Mouse (Mus musculus): Measurements from ENCODE around the gene Pum2. TPM values are rescaled to one million over a fixed set of nuclear protein-coding genes. Genes with fewer than 3 reads are reported as not detected.
"Not testable (repeated sequence)": the region's sequence is repeated elsewhere in the genome, so short reads cannot be mapped to it uniquely, and the experiment has no call there.

Gene Pum2
- polyA plus RNA-seq, 1 experiment from 2014 or later: 64.0 TPM

DNA sequence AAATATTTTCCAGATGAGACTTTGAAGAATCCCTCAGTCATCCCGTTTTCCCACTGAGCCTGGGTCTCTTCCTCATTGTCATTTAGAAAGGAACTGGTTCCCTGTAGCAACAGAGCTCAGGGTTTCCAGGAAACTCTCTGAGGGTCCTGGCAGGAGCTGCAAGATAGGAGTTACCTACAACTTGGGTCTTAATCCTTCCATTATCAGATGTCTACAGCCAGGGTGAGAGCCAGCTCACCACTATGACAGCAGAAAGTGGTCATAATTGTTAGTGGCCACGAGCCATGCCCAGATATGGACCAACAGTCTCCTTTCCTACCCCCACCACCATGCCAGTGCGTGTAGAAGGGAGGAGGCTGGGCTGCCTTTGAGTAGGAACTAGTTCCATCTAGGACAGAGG, 23.9 kb upstream of the Pum2 start:
- not testable (repeated sequence) for ATAC-seq (ENCODE audit: low FRiP score); H3K4me2 ChIP-seq (replicated peaks); H3K4me1 ChIP-seq; H3K4me3 ChIP-seq; H3K9me3 ChIP-seq (replicated peaks); H3K27ac ChIP-seq; H3K27me3 ChIP-seq; H3K36me3 ChIP-seq; H3K9ac ChIP-seq
- WGBS: 64% methylated on average over 3 of the region's 3 CpGs

DNA sequence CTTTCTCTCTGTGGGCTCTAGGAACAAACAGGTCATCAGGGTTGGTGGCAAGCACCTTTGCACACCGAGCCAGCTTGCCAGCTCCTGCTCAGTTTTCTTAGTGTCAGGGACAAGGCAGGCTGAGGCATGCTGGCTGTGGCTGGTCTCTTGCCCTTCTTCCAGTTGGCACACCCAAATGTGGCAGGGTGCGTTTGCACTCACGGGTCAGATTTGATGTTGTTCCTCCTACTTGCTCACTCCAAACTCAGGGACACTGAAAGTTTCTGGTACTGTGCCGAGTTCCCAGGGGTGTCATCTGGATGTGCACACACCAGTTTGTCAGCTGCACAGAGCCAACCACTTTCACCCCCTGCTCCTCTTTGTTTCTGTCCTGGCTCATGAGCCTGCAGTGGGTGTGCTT, 17.3 kb upstream of the Pum2 start:
- 89% methylated on average over 4 of the region's 4 CpGs for WGBS
- Histone ChIP-seq H3K4me1 (no peaks in the 10 kb centered on the region), H3K4me2 (replicated peaks) (no peak overlapping the region), H3K9ac (no peak overlapping the region), H3K9me3 (replicated peaks) (no peaks in the 10 kb centered on the region), H3K4me3 (no peak overlapping the region), H3K27ac (no peak overlapping the region), H3K27me3 (no peaks in the 10 kb centered on the region), H3K36me3 (no peaks in the 10 kb centered on the region)
- no peak for ATAC-seq (ENCODE audit: low FRiP score)

DNA sequence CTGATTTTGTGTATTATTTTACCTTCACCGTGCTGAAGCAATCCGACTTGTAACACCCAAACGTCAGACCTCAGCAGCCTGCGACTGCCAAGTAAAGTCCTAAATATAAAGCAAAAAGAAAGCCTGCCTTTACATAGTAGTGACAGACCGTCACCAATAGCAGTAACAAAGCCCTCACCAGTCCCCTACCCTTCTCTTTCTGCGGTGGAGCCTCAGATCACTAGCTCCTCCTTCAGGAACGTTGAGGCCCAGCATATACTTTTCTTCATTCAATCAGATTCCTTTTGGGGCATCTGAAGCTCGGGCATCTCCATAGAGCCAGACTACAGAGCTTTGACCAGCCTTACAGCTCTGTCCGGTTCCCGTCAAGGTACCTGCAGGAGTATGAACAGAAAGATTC, 16.8 kb upstream of the Pum2 start:
- WGBS: 74% methylated on average over 10 of the region's 10 CpGs
- Histone ChIP-seq H3K4me3 (no peak overlapping the region), H3K9me3 (replicated peaks) (no peaks in the 10 kb centered on the region), H3K4me2 (replicated peaks) (no peak overlapping the region), H3K9ac (no peak overlapping the region), H3K27ac (no peak overlapping the region), H3K36me3 (no peaks in the 10 kb centered on the region), H3K4me1 (no peaks in the 10 kb centered on the region), H3K27me3 (no peaks in the 10 kb centered on the region)
- ATAC-seq (ENCODE audit: low FRiP score): no peak

DNA sequence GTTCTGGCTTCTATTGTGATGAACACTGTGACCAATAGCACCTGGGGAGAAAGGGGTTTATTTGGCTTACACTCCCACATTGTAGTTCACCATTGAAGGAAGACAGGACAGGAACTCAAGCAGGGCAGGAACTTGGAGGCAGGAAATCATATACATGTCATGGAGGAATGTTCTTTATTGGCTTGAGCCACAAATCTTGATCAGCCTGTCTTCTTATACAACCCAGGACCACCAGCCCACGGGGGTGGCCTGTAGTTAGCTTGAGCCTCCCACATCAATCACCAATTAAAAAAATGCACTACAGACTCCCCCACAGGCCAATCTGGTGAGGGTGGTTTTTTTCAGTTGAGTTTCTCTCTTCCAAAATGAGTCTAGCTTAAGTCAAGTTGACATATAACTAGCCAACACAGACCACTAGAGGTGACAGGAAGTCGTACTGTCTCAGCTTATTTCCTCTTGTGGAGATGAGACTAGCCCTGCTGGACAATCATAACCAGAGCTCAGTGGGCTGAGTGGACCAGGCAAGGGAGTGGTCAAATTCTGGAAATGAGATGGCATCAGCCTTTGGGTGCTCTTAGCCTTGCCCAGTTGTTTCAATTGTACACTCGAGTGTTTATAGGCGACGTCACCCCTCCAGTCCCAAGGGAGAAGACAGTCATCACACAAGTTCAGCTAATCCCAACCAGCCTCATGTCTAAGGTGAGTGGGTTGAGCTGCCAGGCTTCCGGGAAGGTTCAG, 16.1 kb upstream of the Pum2 start:
- WGBS: 95% methylated on average over 6 of the region's 6 CpGs

DNA sequence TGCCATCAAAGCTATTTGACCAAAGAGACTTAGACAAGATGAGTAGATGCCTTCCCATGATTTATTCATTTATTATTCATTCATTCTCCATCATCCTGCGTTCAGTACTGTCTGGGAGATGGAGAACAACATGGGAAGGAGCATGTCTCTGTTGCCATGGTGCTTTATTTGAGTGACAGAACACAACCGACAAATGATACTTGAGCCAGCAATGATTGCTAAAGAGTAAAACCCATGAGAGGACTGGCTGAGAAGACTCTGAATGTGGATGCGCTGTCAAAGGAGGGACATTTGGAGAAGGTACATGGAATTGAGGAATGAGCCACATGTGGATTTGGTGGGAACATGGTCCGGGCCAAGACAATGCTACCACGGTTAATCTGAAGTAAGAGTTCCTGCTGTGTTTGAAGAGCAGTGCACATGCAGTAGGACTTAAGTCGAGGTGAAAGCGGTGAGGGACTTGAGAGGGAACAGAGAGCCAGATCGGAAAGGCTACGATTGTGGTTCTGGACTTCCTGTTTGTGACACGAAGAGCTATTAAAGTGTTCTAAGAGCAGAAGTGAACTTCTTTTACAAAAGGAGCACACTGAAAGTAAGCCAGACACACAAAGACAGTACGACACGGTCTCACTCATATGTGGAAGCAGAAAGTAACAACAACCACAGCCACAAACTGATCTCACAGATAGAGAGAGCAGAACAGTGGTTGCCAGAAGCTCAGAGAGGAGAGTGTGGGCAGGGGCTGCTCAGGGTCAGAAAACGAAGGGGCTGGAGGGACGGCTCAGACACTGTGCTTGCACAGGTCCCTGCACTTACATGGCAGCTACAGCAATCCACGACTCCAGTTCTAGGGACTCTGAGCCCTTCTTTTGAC, 14.3 kb upstream of the Pum2 start:
- Histone ChIP-seq H3K27ac (no peak overlapping the region), H3K4me2 (replicated peaks) (no peak overlapping the region), H3K27me3 (no peaks in the 10 kb centered on the region), H3K9me3 (replicated peaks) (no peaks in the 10 kb centered on the region), H3K4me3 (no peak overlapping the region), H3K4me1 (no peaks in the 10 kb centered on the region), H3K9ac (no peak overlapping the region), H3K36me3 (no peaks in the 10 kb centered on the region)
- 89% methylated on average over 15 of the region's 15 CpGs for WGBS
- no peak for ATAC-seq (ENCODE audit: low FRiP score)

More for the DNA sequence above, 16.1 kb upstream of the Pum2 start:
- no peaks in the 10 kb centered on the region for H3K9me3 ChIP-seq (replicated peaks)
- H3K27ac ChIP-seq: no peak overlapping the region
- H3K9ac ChIP-seq: no peak overlapping the region
- H3K27me3 ChIP-seq: no peaks in the 10 kb centered on the region
- no peak overlapping the region for H3K4me2 ChIP-seq (replicated peaks)
- no peak for ATAC-seq (ENCODE audit: low FRiP score)
- no peak overlapping the region for H3K4me3 ChIP-seq
- H3K4me1 ChIP-seq: no peaks in the 10 kb centered on the region
- no peaks in the 10 kb centered on the region for H3K36me3 ChIP-seq

GRCm38 (mm10) chr12:8661747-8662146, 12.2 kb upstream of the Pum2 start:
- ATAC-seq (ENCODE audit: low FRiP score): no peak

DNA sequence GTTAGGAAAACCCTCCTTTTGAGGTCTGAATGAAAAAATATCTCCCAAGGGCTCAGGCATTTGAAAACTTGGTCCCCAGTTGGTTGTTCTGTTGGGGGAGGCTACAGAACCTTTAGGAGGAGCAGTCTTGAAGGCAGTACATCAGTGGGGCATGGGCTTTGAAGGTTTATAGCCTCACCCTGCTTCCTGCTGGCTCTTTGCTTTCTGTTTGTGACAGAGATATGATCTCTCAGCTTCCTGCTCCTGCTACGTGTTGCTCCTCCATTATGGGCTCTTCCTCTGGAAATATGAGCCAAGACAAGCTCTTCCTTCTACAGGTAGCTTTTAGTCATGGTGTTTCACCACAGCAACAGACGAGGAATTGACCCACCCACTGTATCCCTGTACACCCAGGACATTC, 11.8 kb upstream of the Pum2 start:
- Histone ChIP-seq H3K27ac (no peak overlapping the region), H3K4me1 (no peaks in the 10 kb centered on the region), H3K36me3 (no peaks in the 10 kb centered on the region), H3K27me3 (no peaks in the 10 kb centered on the region), H3K9ac (no peak overlapping the region), H3K4me2 (replicated peaks) (no peak overlapping the region), H3K9me3 (replicated peaks) (no peaks in the 10 kb centered on the region), H3K4me3 (no peak overlapping the region)
- no peak for ATAC-seq (ENCODE audit: low FRiP score)
- WGBS: 58% methylated on average over 2 of the region's 2 CpGs

More at GRCm38 (mm10) chr12:8661747-8662146, 12.2 kb upstream of the Pum2 start:
- Histone ChIP-seq H3K36me3 (no peaks in the 10 kb centered on the region), H3K4me1 (no peaks in the 10 kb centered on the region), H3K9me3 (replicated peaks) (no peaks in the 10 kb centered on the region), H3K4me3 (no peak overlapping the region), H3K4me2 (replicated peaks) (no peak overlapping the region), H3K27ac (no peak overlapping the region), H3K27me3 (no peaks in the 10 kb centered on the region), H3K9ac (no peak overlapping the region)
- WGBS: 74% methylated on average over 3 of the region's 3 CpGs

DNA sequence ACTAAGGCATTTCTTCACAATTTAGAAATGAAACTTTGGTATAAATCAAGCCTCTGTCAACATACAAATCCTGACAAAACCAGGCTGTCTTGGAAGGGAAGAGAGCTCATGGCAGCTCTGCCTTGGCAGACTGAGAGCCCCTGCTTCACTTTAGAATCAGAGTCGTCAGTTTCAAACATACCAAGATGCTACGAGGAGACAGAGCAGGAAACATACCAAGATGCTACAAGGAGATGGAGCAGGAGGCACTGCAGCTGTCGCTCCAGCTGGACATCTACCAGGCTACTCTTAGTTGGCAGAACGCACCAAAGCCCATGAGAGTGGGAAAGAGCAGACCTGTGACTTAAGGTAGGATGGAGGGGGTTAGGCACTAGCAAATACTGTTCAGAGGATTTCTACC, 11.2 kb upstream of the Pum2 start:
- H3K27ac ChIP-seq: no peak overlapping the region
- no peaks in the 10 kb centered on the region for H3K27me3 ChIP-seq
- no peak overlapping the region for H3K9ac ChIP-seq
- no peaks in the 10 kb centered on the region for H3K9me3 ChIP-seq (replicated peaks)
- no peaks in the 10 kb centered on the region for H3K4me1 ChIP-seq
- ATAC-seq (ENCODE audit: low FRiP score): no peak
- no peak overlapping the region for H3K4me2 ChIP-seq (replicated peaks)
- H3K36me3 ChIP-seq: no peaks in the 10 kb centered on the region
- H3K4me3 ChIP-seq: no peak overlapping the region
- 80% methylated on average over 4 of the region's 4 CpGs for WGBS

DNA sequence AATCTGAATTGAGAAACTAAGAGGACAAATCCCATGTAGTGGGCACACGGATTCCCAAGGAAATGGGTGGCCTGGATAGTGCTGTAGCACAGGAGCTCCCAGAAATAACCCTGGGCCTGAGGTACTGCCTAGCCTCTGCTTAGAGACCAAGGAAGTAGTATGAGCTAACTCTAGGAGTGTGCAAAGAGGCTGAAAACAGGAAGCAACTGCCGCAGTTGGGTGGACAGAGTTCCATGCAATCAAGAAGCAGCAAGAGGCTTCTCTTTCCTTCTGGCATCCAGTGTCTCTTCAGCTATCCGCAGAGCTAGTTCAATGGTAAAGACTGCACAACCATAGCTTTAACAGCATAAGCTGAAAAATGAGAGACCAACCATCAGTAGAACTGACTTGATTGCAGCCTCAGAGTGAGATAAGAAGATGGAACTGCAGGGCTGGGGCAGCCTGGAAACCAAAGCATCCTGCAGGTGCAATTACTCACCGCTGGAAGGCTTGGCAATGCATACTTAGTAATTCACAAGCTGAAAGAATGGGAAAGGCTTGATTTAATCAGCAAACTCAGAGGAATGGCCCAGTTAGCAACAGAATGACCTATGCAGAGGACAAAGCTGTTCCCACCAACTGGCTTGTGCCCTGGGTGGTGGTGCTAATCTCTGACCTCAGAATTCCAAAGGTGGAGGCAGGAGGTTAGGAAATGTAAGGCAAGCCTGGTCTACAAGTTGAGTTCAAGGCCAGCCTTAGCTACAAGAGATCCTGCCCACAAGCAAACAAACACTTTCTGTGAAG, 6.3 kb upstream of the Pum2 start:
- H3K36me3 ChIP-seq: no peaks in the 10 kb centered on the region
- H3K4me2 ChIP-seq (replicated peaks): no peak overlapping the region
- ATAC-seq (ENCODE audit: low FRiP score): no peak
- no peaks in the 10 kb centered on the region for H3K4me1 ChIP-seq
- H3K27ac ChIP-seq: no peak overlapping the region
- H3K9ac ChIP-seq: no peak overlapping the region
- WGBS: 88% methylated on average over 4 of the region's 4 CpGs
- no peak overlapping the region for H3K4me3 ChIP-seq
- H3K9me3 ChIP-seq (replicated peaks): no peaks in the 10 kb centered on the region
- H3K27me3 ChIP-seq: no peaks in the 10 kb centered on the region

GRCm38 (mm10) chr12:8669421-8669820, 4.5 kb upstream of the Pum2 start:
- Histone ChIP-seq H3K4me1 (0 out of 2 replicates have a peak, but pooled peaks cover 4% of the 10 kb centered on the region), H3K27me3 (no peaks in the 10 kb centered on the region)
- no peak for ATAC-seq (ENCODE audit: low FRiP score)

GRCm38 (mm10) chr12:8669846-8670245, 4.1 kb upstream of the Pum2 start:
- no peak overlapping the region for H3K27ac ChIP-seq
- no peaks in the 10 kb centered on the region for H3K36me3 ChIP-seq
- no peak for ATAC-seq (ENCODE audit: low FRiP score)
- no peak overlapping the region for H3K9ac ChIP-seq
- H3K4me1 ChIP-seq: 0 out of 2 replicates have a peak, but pooled peaks cover 4% of the 10 kb centered on the region
- no peaks in the 10 kb centered on the region for H3K27me3 ChIP-seq
- no peak overlapping the region for H3K4me2 ChIP-seq (replicated peaks)
- no peak overlapping the region for H3K4me3 ChIP-seq
- no peaks in the 10 kb centered on the region for H3K9me3 ChIP-seq (replicated peaks)
- 75% methylated on average over 3 of the region's 3 CpGs for WGBS

More at GRCm38 (mm10) chr12:8669421-8669820, 4.5 kb upstream of the Pum2 start:
- Histone ChIP-seq H3K9ac (no peak overlapping the region), H3K4me2 (replicated peaks) (no peak overlapping the region), H3K36me3 (no peaks in the 10 kb centered on the region), H3K9me3 (replicated peaks) (no peaks in the 10 kb centered on the region), H3K27ac (no peak overlapping the region), H3K4me3 (no peak overlapping the region)
- 78% methylated on average over 4 of the region's 4 CpGs for WGBS
